Mouse (Mus musculus): ENCODE measurements around the gene Gm4131.

Gene Gm4131

GRCm38 (mm10) chr14:62566821-62567220 lies at the start of gene Gm4131:
TSS of gene Gm4131 (minus strand) at chr14:62566921.
- 73% methylated on average over 9 of the region's 9 CpGs for WGBS

- 34% methylated on average over 3 of the region's 3 CpGs for WGBS
These were observed 43.2 kb upstream of the Gm4131 start for GRCm38 (mm10) chr14:62609904-62610303.

GRCm38 (mm10) chr14:62607791-62608196 lies 41.1 kb upstream of the Gm4131 start:
- WGBS = 38% methylated on average over 8 of the region's 8 CpGs

- 74% methylated on average over 1 of the region's 1 CpGs for WGBS
These were observed 36.1 kb upstream of the Gm4131 start for GRCm38 (mm10) chr14:62602869-62603268.

GRCm38 (mm10) chr14:62602271-62602670 lies 35.5 kb upstream of the Gm4131 start:
- 39% methylated on average over 1 of the region's 1 CpGs for WGBS

- WGBS = 35% methylated on average over 6 of the region's 6 CpGs
These were observed 33.4 kb upstream of the Gm4131 start for GRCm38 (mm10) chr14:62600109-62600522.

- 60% methylated on average over 3 of the region's 3 CpGs for WGBS
These were observed 18.6 kb upstream of the Gm4131 start for GRCm38 (mm10) chr14:62585338-62585737.

GRCm38 (mm10) chr14:62581768-62582167 lies 15.0 kb upstream of the Gm4131 start:
- WGBS = 66% methylated on average over 9 of the region's 9 CpGs

GRCm38 (mm10) chr14:62580945-62581344 lies 14.2 kb upstream of the Gm4131 start:
- 93% methylated on average over 3 of the region's 3 CpGs for WGBS

- WGBS = 63% methylated on average over 8 of the region's 8 CpGs
These were observed 9.1 kb upstream of the Gm4131 start for GRCm38 (mm10) chr14:62575862-62576261.

GRCm38 (mm10) chr14:62574906-62575305 lies 8.2 kb upstream of the Gm4131 start:
- WGBS = 71% methylated on average over 6 of the region's 6 CpGs

- 8% methylated on average over 2 of the region's 3 CpGs for WGBS
These were observed 6.7 kb upstream of the Gm4131 start for GRCm38 (mm10) chr14:62573454-62573853.

- 60% methylated on average over 4 of the region's 4 CpGs for WGBS
These were observed 3.6 kb upstream of the Gm4131 start for GRCm38 (mm10) chr14:62570299-62570698.

- 89% methylated on average over 5 of the region's 5 CpGs for WGBS
These were observed 2.7 kb upstream of the Gm4131 start for GRCm38 (mm10) chr14:62569463-62569862.

GRCm38 (mm10) chr14:62563679-62564078 lies 3.0 kb downstream of the Gm4131 start:
- WGBS = 61% methylated on average over 7 of the region's 7 CpGs

- 21% methylated on average over 17 of the region's 17 CpGs for WGBS
These were observed 4.6 kb downstream of the Gm4131 start for GRCm38 (mm10) chr14:62561875-62562748.

GRCm38 (mm10) chr14:62557111-62557510 lies 9.6 kb downstream of the Gm4131 start:
- 74% methylated on average over 3 of the region's 3 CpGs for WGBS

- WGBS = 5% methylated on average over 38 of the region's 38 CpGs
These were observed 10.6 kb downstream of the Gm4131 start for GRCm38 (mm10) chr14:62555840-62556810.

GRCm38 (mm10) chr14:62555309-62555829 lies 11.4 kb downstream of the Gm4131 start, which contains the start of gene Fam124a:
TSS of gene Fam124a (plus strand) at chr14:62555737.
- WGBS = 1% methylated on average over 51 of the region's 51 CpGs

- WGBS = 75% methylated on average over 5 of the region's 5 CpGs
These were observed 12.9 kb downstream of the Gm4131 start for GRCm38 (mm10) chr14:62553786-62554185.

- 86% methylated on average over 4 of the region's 4 CpGs for WGBS
These were observed 13.9 kb downstream of the Gm4131 start for GRCm38 (mm10) chr14:62552771-62553170.

- 64% methylated on average over 4 of the region's 4 CpGs for WGBS
These were observed 16.6 kb downstream of the Gm4131 start for GRCm38 (mm10) chr14:62550121-62550520.

Measured in cerebral cortex, adult 2 months (tissue).